Mouse (Mus musculus) testis, adult 2 months (tissue): Measurements from ENCODE around the gene Gm5767.

ENCODE experiments used
- CTCF ChIP-seq: fragments of 200-500 bp; IDR thresholded peaks from 2 replicates; pipeline ENCODE4 v1.5.1; 2012; ENCODE audit warnings: low read depth, mild to moderate bottlenecking, inconsistent platforms, low read length, moderate library complexity; ENCODE audit not compliant: control insufficient read depth, insufficient read depth, insufficient replicate concordance
- POLR2A ChIP-seq: fragments of 200-500 bp; IDR thresholded peaks from 2 replicates; pipeline ENCODE4 v1.6.1; 2012; ENCODE audit warnings: low read depth, mild to moderate bottlenecking, inconsistent platforms, low read length, moderate library complexity; ENCODE audit not compliant: control insufficient read depth

DNA sequence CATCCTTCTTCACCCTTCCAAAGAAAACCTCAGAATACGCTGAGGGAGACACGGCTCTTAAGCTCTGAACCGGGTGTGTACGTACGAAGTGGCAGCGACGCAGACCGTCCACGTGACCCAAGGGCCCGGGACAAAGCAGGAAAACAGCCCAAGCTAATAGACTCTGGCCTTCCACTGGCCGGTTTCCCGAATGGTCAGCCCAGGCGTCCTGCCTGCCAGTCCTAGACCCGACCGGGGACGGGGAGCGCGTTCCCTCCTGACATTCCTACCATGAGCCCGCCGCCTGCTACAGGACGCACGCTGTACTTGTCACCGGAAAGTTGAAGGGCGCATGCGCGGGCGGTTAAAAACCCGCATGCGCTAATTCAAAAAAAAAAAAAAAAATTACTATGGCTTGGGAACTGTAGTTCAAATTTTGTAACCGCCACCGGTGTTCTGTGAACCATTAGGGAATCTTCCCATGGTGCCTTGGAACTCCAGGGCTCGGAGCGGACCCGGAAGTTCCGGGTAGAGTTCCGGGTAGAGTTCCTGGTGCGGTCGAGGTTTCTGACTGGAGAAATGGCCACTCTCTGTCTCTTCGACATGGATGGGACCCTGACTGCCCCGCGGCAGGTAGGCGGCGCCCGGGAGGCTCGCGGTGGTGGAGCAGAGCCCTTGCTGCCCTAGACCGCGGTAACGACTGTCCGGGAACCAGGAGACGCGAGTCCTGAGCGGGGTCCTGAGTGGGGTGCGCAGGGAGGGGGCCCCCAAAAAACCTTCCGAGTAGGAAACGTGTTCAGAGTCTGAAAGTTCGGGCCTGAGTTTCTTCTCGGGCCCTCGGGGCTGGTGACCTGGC is 43.1 kb upstream of the Gm5767 start, which contains the start of the genes Pmm2 and Tmem186:
- TF ChIP-seq POLR2A (peak; percentile 59), CTCF (no peak)
